Mouse (Mus musculus): ENCODE results near the gene Smtn. TPM values are rescaled to one million over a fixed set of nuclear protein-coding genes. Genes with fewer than 3 reads are reported as not detected.

Gene Smtn
- polyA plus RNA-seq, 1 experiment: 51.6 TPM

- WGBS: 6% methylated on average over 50 of the region's 50 CpGs
- no peak for DNase-seq
- H3K4me3 ChIP-seq (replicated peaks; ENCODE audit: extremely low read depth, low read depth, low read length): no peak overlapping the region
- 0 out of 2 replicates have a peak, but pooled peaks cover 3% of the 10 kb centered on the region for H3K4me1 ChIP-seq (ENCODE audit: control insufficient read depth, insufficient read depth, low read length)
- TF ChIP-seq POLR2A (IDR thresholded peaks at IDR 0.05; ENCODE audit: borderline replicate concordance, extremely low read depth, low read depth, low read length) (no peak; the same call in 1 of the 2 replicates), CTCF (IDR thresholded peaks at IDR 0.05; ENCODE audit: insufficient read depth, low read length) (no peak)
Observed at GRCm38 (mm10) chr11:3516859-3517845, 23.3 kb downstream of the Smtn start.

- TF ChIP-seq POLR2A (IDR thresholded peaks at IDR 0.05; ENCODE audit: borderline replicate concordance, extremely low read depth, low read depth, low read length): no peak
- no peak for TF ChIP-seq CTCF (IDR thresholded peaks at IDR 0.05; ENCODE audit: insufficient read depth, low read length)
- no peak for DNase-seq
- H3K4me1 ChIP-seq (ENCODE audit: control insufficient read depth, insufficient read depth, low read length): 0 out of 2 replicates have a peak, but pooled peaks cover 3% of the 10 kb centered on the region
- H3K4me3 ChIP-seq (replicated peaks; ENCODE audit: extremely low read depth, low read depth, low read length): no peak overlapping the region
- WGBS: 78% methylated on average over 5 of the region's 5 CpGs
Observed at GRCm38 (mm10) chr11:3516121-3516520, 24.3 kb downstream of the Smtn start.

GRCm38 (mm10) chr11:3515637-3516036, 24.8 kb downstream of the Smtn start:
- TF ChIP-seq POLR2A (IDR thresholded peaks at IDR 0.05; ENCODE audit: borderline replicate concordance, extremely low read depth, low read depth, low read length) (no peak), CTCF (IDR thresholded peaks at IDR 0.05; ENCODE audit: insufficient read depth, low read length) (no peak)
- Histone ChIP-seq H3K4me3 (replicated peaks; ENCODE audit: extremely low read depth, low read depth, low read length) (no peak overlapping the region), H3K4me1 (ENCODE audit: control insufficient read depth, insufficient read depth, low read length) (0 out of 2 replicates have a peak, but pooled peaks cover 3% of the 10 kb centered on the region)
- DNase-seq: no peak
- WGBS: 78% methylated on average over 4 of the region's 4 CpGs

DNA sequence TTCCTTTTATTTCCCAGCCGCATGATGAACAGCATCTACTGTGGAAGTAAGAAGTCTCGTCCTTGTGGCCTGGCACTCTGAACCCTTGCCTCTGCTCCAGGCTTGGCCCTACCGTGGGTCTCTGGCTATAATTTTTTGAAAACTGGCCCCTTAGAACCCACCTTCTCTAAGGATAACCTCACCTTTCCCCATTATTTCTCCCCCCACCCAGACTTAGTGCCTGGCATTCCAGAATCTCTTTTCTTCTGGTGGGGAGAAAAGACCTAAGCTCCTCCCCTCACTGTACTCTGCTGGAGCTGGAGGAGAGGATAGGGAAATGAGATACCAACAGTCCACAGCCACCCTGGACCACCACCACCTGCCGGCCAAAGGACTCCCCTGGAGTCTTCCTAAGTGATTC, 25.2 kb downstream of the Smtn start:
- 24% methylated on average over 4 of the region's 4 CpGs for WGBS
- peak overlapping the region; percentile 69 for H3K4me3 ChIP-seq (replicated peaks; ENCODE audit: extremely low read depth, low read depth, low read length)
- no peak for TF ChIP-seq POLR2A (IDR thresholded peaks at IDR 0.05; ENCODE audit: borderline replicate concordance, extremely low read depth, low read depth, low read length)
- no peak for TF ChIP-seq CTCF (IDR thresholded peaks at IDR 0.05; ENCODE audit: insufficient read depth, low read length)
- H3K4me1 ChIP-seq (ENCODE audit: control insufficient read depth, insufficient read depth, low read length): 0 out of 2 replicates have a peak, but pooled peaks cover 3% of the 10 kb centered on the region
- DNase-seq: no peak

DNA sequence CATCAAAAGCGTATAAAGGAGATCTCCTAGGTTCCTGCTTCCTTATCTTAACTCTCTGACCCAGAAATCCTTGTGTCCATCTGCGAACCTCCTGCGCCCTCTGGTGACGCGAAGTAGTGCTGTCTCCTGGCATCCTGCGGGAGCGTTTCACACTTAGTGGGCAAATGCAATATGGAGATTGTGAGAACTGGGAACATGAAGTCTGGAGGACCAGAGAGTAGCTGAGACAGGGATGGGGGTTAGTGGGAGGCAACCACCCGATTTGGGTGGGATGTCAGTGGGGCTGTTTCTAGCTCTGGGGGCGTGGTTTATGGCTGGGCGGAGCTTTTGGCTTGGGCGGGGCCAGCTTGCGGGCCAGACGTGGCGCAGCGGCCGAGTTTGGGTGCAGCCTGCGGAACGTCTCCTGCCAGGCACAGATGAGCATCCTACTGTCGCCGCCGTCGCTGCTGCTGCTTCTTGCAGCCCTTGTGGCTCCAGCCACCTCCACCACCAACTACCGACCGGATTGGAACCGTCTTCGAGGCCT, 25.8 kb downstream of the Smtn start, which contains the start of gene Selenom:
Gene Selenom, plus strand, starts transcription at position 156 of the 526 bp plus-strand sequence.
- Histone ChIP-seq H3K4me3 (replicated peaks; ENCODE audit: extremely low read depth, low read depth, low read length) (peak within 1 kb of the TSS; percentile 69), H3K4me1 (ENCODE audit: control insufficient read depth, insufficient read depth, low read length) (0 out of 2 replicates have a peak, but pooled peaks cover 3% of the 10 kb centered on the region)
- TF ChIP-seq POLR2A (IDR thresholded peaks at IDR 0.05; ENCODE audit: borderline replicate concordance, extremely low read depth, low read depth, low read length) (peak; percentile 78; the same call in 1 of the 2 replicates), CTCF (IDR thresholded peaks at IDR 0.05; ENCODE audit: insufficient read depth, low read length) (peak; percentile 97)
- WGBS: under 1% methylated on average over 26 of the region's 26 CpGs
- peak; percentile 86 for DNase-seq

DNA sequence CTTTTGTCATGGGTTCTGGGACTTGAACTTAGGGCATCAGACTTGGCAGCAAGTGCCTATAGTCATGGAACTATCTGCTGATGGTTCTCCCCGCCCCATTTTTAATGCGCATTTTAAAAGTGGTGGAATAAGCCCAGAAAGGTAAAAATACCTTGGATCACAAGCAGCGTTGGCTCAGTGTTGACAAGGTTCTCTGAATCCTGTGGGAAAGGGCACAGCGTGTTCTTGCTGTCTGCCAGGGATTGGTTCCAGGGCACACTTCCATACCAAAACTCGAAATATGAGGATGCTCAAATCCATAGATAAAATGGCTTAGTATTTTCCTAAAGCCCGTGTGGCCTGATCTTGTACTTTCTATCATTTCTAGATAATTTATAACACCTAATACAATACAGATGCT, 27.1 kb downstream of the Smtn start:
- no peak overlapping the region for H3K4me3 ChIP-seq (replicated peaks; ENCODE audit: extremely low read depth, low read depth, low read length)
- DNase-seq: no peak
- 0 out of 2 replicates have a peak, but pooled peaks cover 3% of the 10 kb centered on the region for H3K4me1 ChIP-seq (ENCODE audit: control insufficient read depth, insufficient read depth, low read length)
- TF ChIP-seq POLR2A (IDR thresholded peaks at IDR 0.05; ENCODE audit: borderline replicate concordance, extremely low read depth, low read depth, low read length): no peak
- TF ChIP-seq CTCF (IDR thresholded peaks at IDR 0.05; ENCODE audit: insufficient read depth, low read length): no peak
- WGBS: 88% methylated on average over 6 of the region's 6 CpGs

DNA sequence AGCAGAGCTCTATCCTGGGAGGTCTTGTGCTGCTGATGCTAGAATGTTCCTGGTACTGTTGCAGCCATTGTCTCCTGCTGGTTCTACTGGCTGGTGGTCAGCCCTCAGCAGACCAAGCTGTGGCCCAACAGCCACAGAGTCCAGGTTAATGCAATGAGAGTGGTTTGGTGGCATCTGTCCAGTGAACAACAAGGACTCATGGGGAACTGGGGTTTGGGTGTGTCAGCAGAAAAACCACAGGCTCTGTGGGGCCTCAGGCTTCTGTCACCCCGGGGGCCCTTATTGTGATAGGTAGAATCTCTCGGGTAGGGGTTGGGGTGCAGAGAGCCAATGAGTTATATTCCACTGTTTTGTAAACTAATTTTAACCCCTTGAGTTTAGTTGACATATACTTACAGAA, 30.1 kb downstream of the Smtn start:
- H3K4me1 ChIP-seq (ENCODE audit: control insufficient read depth, insufficient read depth, low read length): no peaks in the 10 kb centered on the region
- TF ChIP-seq CTCF (IDR thresholded peaks at IDR 0.05; ENCODE audit: insufficient read depth, low read length) (no peak), POLR2A (IDR thresholded peaks at IDR 0.05; ENCODE audit: borderline replicate concordance, extremely low read depth, low read depth, low read length) (no peak)
- H3K4me3 ChIP-seq (replicated peaks; ENCODE audit: extremely low read depth, low read depth, low read length): no peak overlapping the region
- no peak for DNase-seq
- 72% methylated on average over 2 of the region's 2 CpGs for WGBS

DNA sequence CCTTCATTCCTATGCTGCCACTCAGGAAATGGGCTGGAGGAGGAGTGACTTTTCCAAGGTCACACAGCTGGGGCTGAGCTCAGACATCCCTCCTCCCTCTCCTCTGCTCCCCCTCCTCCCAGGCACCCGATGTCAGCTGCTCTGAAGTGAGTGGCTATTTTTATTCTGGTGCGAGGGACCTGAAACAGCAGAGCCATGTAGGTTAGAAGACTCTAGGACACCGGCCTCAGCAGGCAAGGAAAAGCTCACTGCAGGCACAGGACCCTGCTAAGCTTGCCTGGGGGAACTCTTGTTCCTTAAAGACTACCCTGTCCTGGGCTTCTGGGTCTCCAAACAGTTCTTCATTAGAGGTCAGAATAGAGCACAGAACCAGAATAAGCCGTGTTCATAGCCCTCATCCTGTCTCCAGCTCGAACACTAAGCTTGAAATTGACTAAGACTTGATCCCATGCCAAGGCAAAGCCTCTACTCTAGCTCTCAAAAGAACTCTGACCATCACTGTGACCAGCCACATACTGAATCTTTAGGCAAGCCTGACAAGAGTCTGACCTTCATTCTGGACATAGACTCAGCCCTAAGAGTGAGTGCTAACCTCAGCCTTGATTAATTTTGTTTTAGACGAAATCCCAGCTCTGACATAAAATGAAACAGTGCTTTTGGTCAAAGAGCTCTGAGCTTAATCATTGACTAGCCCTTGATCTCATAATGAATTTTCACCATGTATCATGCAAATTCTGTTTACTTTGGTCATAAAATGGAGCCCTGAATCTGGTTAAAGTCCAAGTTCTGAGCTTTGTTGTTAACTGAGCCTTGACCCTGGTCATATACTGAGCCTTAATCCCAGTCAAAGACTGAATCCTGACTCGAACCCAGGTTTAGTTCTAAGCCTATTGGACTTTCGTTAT, 31.0 kb downstream of the Smtn start:
- 52% methylated on average over 8 of the region's 8 CpGs for WGBS
- Histone ChIP-seq H3K4me1 (ENCODE audit: control insufficient read depth, insufficient read depth, low read length) (no peaks in the 10 kb centered on the region), H3K4me3 (replicated peaks; ENCODE audit: extremely low read depth, low read depth, low read length) (no peak overlapping the region)
- no peak for DNase-seq
- no peak for TF ChIP-seq POLR2A (IDR thresholded peaks at IDR 0.05; ENCODE audit: borderline replicate concordance, extremely low read depth, low read depth, low read length)
- TF ChIP-seq CTCF (IDR thresholded peaks at IDR 0.05; ENCODE audit: insufficient read depth, low read length): no peak

DNA sequence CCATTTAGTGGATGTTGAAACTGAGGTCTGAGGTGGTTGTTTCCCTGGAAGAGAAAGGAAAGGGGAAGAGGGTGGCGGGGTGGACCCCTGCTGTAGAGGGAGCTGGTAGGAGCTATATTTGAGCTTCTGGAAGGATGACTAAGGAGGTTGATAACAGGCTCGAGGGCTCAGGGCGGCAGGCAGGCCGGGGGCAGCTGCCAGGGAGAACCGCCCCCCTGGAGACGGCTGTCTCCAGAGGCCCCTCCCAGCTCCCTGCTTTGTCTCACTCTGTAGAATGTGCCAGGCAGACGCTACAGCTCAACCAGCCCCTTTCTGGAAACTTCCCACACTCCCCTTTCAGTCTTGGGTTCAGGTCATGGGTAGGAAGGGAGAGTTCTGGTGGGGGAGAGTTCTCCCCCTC, 32.2 kb downstream of the Smtn start:
- no peak for DNase-seq
- WGBS: 27% methylated on average over 7 of the region's 7 CpGs
- H3K4me3 ChIP-seq (replicated peaks; ENCODE audit: extremely low read depth, low read depth, low read length): no peak overlapping the region
- no peaks in the 10 kb centered on the region for H3K4me1 ChIP-seq (ENCODE audit: control insufficient read depth, insufficient read depth, low read length)
- TF ChIP-seq POLR2A (IDR thresholded peaks at IDR 0.05; ENCODE audit: borderline replicate concordance, extremely low read depth, low read depth, low read length) (no peak), CTCF (IDR thresholded peaks at IDR 0.05; ENCODE audit: insufficient read depth, low read length) (no peak)

Data from lung, adult 2 months (tissue).